Mouse (Mus musculus): Measurements from ENCODE around the gene Fam71a. TPM values are rescaled to one million over a fixed set of nuclear protein-coding genes. Genes with fewer than 3 reads are reported as not detected.

Gene Fam71a
- polyA plus RNA-seq, 1 experiment from 2014 or later = not detected

DNA sequence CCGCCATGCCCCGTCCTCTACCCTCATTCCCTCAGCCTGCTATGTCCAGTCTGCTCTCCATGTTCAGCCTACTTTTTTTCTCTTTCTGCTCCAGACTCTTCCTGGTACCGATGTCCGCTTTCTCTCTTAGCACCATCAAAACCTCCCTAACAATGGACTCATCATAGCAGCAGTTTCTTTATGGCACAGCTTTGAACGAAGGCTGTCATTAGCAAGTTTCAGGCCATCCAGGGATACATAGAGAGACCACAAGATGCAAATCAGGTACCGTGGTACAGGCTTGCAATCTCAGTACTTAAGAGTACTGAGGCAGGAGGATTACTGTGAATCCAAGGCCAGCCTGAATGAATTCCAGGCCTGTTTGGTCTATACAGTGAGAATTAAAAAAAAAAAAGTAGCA is 28.1 kb upstream of the Fam71a start:
- Histone ChIP-seq H3K4me3 (no peak overlapping the region), H3K9ac (no peak overlapping the region), H3K27ac (ENCODE audit: poor library complexity, severe bottlenecking) (no peak overlapping the region), H3K4me2 (no peak overlapping the region), H3K4me1 (replicated peaks) (no peaks in the 10 kb centered on the region), H3K36me3 (no peaks in the 10 kb centered on the region), H3K27me3 (replicated peaks) (peaks cover 23% of the 10 kb centered on the region), H3K9me3 (replicated peaks) (no peaks in the 10 kb centered on the region)
- no peak for ATAC-seq (ENCODE audit: insufficient number of reproducible peaks, low FRiP score)
- 78% methylated on average over 6 of the region's 6 CpGs for WGBS

DNA sequence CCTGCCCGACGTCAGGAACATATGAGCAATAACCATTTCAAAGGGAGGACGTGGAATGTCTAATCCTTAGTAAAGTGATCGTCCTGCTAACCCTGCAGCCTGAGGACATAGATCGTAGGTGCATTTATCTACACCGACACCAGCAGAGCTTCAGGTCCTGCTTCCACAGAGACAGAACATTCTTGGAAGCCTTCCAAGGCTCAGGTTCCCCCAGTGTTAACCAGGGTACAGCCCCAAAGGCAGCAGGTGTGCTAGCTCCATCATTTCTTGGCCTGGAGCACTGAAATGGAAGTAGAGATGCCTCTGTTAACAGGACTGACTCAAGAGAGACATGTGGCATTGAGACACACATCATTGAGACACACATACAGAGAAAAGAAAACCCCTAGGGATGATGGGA is 27.6 kb upstream of the Fam71a start:
- 64% methylated on average over 6 of the region's 6 CpGs for WGBS
- Histone ChIP-seq H3K4me1 (replicated peaks) (no peaks in the 10 kb centered on the region), H3K27me3 (replicated peaks) (peaks cover 23% of the 10 kb centered on the region), H3K4me3 (no peak overlapping the region), H3K4me2 (no peak overlapping the region), H3K27ac (ENCODE audit: poor library complexity, severe bottlenecking) (no peak overlapping the region), H3K9me3 (replicated peaks) (no peaks in the 10 kb centered on the region), H3K9ac (no peak overlapping the region), H3K36me3 (no peaks in the 10 kb centered on the region)
- no peak for ATAC-seq (ENCODE audit: insufficient number of reproducible peaks, low FRiP score)

DNA sequence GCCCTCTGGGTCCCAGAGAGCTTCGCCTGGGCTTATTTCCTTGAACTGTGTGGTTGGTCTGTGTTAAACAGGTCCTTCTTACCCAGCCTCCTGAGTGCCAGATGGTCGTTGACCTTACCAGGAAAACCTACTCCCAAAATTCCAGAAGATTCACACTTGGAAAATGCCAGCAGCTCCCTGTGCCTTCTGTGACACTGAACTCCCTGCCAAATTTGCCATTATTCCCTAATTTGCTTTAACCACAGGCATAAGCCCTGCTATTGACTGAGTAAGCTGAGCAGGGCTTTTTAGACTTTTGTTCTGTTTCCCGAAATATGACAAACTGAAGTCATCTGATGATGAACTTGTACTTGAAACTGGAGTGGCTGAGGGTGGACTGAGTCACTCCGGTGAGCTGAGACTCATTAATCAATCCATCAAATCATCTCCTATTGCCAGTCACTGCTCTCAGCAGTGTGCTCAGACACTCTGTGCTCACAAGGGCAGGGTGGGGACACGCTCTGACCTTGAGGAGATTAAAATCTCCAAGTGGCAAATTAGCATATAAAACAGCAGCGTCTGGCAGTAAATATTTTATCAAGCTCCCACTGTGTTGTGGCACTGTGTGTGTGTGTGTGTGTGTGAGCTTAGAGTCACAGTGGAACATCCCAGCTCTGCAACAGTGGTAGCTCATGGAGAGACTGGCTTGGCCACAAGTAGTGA is 25.2 kb upstream of the Fam71a start:
- Histone ChIP-seq H3K27ac (ENCODE audit: poor library complexity, severe bottlenecking) (no peak overlapping the region), H3K9ac (no peak overlapping the region), H3K36me3 (no peaks in the 10 kb centered on the region), H3K27me3 (replicated peaks) (peaks cover 23% of the 10 kb centered on the region), H3K4me2 (no peak overlapping the region), H3K4me3 (no peak overlapping the region), H3K4me1 (replicated peaks) (peaks cover 21% of the 10 kb centered on the region), H3K9me3 (replicated peaks) (no peaks in the 10 kb centered on the region)
- ATAC-seq (ENCODE audit: insufficient number of reproducible peaks, low FRiP score) = no peak
- WGBS = 43% methylated on average over 6 of the region's 6 CpGs

DNA sequence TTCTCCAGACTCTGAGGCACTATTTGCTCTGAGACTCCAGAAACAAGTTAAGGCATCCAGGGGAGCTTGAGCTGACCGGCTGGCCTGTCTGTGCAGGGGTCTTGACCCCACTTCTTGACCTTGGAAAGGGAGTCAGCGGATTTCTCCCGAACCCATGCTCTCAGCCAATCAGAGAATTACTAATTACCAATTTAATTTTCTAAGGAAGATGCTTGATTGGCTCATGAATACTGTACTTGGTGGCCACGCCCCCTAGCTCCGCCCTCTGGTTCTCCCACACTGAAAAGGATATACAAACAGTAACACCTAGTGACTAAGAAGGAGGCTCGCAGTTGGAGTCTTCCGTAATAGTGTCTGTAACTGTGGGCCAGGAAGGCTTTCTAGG is 21.8 kb upstream of the Fam71a start:
- Histone ChIP-seq H3K27ac (ENCODE audit: poor library complexity, severe bottlenecking) (0 out of 2 replicates have a peak overlapping the region, but pooled peaks have one; percentile 23), H3K36me3 (no peaks in the 10 kb centered on the region), H3K27me3 (replicated peaks) (peaks cover 13% of the 10 kb centered on the region), H3K9ac (no peak overlapping the region), H3K9me3 (replicated peaks) (no peaks in the 10 kb centered on the region), H3K4me3 (peak overlapping the region; percentile 75; the same call in 1 of the 2 replicates), H3K4me2 (peak overlapping the region; percentile 90), H3K4me1 (replicated peaks) (peaks cover 35% of the 10 kb centered on the region)
- WGBS = 6% methylated on average over 7 of the region's 7 CpGs
- no peak for ATAC-seq (ENCODE audit: insufficient number of reproducible peaks, low FRiP score)

DNA sequence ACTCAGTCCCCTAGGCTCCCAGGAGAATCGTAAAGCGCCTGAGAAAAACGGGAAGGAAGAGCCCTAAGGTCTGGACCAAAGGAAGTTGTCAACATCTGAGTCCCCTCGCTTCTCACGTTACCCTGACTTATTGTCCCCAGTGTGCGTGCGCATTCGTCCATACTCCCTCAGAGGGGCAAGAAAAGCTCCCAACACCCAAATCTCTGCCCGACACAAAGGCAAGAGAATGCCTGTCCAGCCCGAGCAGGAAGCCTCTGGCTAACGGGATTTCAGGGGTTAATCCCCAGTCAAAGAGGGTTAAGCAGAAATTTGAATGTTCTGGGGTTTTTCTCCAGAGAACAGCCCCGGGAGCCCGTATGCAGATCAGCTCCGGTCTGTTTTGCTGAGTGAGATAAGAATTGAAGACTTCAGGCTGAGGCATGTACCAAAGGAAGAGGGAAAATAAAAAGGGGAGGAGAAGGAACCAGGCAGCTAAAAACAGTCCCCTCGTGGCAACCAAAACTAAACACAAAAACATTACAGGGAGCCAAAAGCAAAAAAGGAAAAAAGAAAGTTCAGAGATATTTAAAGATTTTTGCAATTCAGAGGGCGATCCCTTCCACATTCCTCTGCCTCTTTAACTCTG is 21.3 kb upstream of the Fam71a start:
- Histone ChIP-seq H3K4me2 (peak overlapping the region; percentile 90), H3K27me3 (replicated peaks) (peaks cover 10% of the 10 kb centered on the region), H3K36me3 (no peaks in the 10 kb centered on the region), H3K27ac (ENCODE audit: poor library complexity, severe bottlenecking) (peak overlapping the region; percentile 45), H3K9ac (peak overlapping the region; percentile 76), H3K4me1 (replicated peaks) (peaks cover 40% of the 10 kb centered on the region), H3K4me3 (peak overlapping the region; percentile 75), H3K9me3 (replicated peaks) (no peaks in the 10 kb centered on the region)
- ATAC-seq (ENCODE audit: insufficient number of reproducible peaks, low FRiP score) = no peak
- WGBS = under 1% methylated on average over 16 of the region's 16 CpGs

DNA sequence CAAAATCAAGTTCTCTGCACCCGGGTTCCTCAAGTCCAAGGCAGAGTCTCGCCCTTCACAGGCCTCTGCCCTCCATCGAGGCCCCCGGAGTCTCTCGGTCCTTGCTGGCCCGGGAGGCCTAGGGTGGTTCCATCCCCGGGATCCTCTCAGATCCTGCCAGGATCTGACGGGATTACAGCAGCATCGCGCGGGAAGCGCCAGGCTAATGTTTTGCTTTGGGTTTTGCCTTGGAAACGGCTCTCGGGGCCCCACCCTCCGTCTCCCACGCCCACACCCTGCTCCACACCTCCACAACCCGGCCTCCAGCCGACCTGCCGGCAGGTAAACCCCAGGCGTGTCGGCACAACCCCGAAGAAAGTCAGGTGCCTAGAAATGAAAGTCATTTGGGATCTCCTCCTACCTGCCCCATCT is 20.2 kb upstream of the Fam71a start:
- H3K27me3 ChIP-seq (replicated peaks) = peaks cover 10% of the 10 kb centered on the region
- ATAC-seq (ENCODE audit: insufficient number of reproducible peaks, low FRiP score) = no peak
- H3K27ac ChIP-seq (ENCODE audit: poor library complexity, severe bottlenecking) = no peak overlapping the region
- peak overlapping the region; percentile 76 for H3K9ac ChIP-seq
- H3K4me3 ChIP-seq = peak overlapping the region; percentile 75
- no peaks in the 10 kb centered on the region for H3K9me3 ChIP-seq (replicated peaks)
- WGBS = 2% methylated on average over 22 of the region's 22 CpGs
- peak overlapping the region; percentile 90 for H3K4me2 ChIP-seq
- H3K4me1 ChIP-seq (replicated peaks) = peaks cover 50% of the 10 kb centered on the region
- no peaks in the 10 kb centered on the region for H3K36me3 ChIP-seq

DNA sequence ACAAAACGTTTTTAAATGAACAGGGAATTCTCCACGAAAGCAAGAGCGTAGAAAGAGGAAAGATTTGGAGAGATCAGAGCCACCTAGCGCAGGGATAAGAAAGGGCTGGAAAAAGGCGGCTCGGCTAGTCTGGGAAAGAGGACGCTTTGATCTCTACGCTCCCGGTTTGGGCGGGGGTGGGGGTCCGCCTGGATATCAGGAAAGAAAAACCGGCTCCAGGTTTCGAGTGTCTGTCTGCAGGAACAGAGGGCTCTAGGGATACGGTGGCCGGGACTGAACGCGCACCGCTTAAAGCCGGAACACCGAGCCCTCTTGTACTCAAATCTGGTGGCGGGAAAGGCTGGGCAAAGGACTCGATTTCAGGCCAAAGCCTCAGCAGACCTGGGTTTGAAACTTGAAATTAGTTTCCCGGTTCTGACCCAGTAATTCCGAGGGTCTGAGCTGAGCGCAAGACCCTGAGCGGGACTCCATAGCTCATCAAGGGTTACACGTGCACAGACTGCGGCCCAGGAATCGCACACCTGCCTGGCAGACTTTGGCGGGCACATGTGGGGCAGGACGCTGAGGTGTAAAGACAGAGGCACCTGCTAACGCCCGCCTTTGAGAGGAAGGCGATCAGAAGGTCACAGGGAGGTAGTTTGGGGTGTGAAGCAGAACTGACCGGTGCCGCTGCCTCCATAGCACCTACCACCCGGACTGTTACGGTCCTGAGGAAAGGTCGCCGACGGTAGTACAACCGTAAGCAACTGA is 19.6 kb upstream of the Fam71a start:
- Histone ChIP-seq H3K27ac (ENCODE audit: poor library complexity, severe bottlenecking) (peak overlapping the region; percentile 72; the same call in 1 of the 2 replicates), H3K36me3 (no peaks in the 10 kb centered on the region), H3K9ac (peak overlapping the region; percentile 76), H3K4me1 (replicated peaks) (peaks cover 56% of the 10 kb centered on the region), H3K4me3 (peak overlapping the region; percentile 75), H3K27me3 (replicated peaks) (peaks cover 10% of the 10 kb centered on the region), H3K4me2 (peak overlapping the region; percentile 90), H3K9me3 (replicated peaks) (no peaks in the 10 kb centered on the region)
- WGBS = 1% methylated on average over 42 of the region's 42 CpGs
- ATAC-seq (ENCODE audit: insufficient number of reproducible peaks, low FRiP score) = no peak

DNA sequence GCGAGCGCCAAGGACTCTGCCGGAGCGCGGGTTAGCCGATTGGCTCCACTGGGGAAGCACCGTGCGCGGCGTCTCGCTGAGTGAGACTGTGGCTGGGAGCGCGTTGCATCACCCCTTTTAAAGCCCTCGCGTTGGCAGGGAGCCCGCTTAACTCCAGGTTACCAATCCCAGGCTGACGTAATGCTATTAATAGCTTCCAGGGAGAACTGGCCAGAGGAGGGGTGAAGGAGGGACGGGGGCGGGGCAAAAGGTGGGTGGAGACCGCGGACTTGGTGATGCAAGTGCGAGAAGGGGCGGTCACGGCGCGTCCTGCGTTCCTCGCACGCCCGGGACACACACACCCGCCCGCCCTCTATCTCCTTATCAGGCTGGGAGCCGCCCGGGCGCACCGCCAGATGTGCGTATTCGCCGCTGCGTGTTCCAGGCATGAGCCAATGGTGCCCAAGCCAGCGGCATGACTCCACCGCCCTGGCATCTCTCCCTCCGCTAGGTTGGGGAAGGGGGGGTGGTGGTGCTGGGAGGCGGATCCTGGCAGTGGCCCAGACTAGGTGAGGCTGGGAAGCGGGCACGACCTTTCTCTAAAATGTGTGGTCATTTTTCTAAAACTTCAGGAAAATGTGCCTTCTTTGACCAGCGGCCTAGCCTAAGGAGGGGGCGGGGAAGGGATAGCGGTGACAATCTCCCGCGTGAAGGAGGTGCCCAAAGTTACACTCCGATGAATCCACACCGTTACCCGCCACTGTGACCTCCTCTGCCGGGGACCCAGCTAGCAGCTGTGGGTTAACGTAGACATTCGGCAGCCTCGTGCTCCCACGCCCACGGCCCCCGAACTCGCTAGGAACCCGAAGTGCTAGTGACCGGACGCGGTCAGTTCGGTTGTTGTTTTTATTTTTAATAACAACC is 18.8 kb upstream of the Fam71a start:
- H3K9ac ChIP-seq = peak overlapping the region; percentile 90
- ATAC-seq (ENCODE audit: insufficient number of reproducible peaks, low FRiP score) = peak; percentile 91
- no peaks in the 10 kb centered on the region for H3K36me3 ChIP-seq
- peak overlapping the region; percentile 90 for H3K27ac ChIP-seq (ENCODE audit: poor library complexity, severe bottlenecking)
- H3K4me1 ChIP-seq (replicated peaks) = peaks cover 64% of the 10 kb centered on the region
- H3K4me3 ChIP-seq = peak overlapping the region; percentile 75
- WGBS = under 1% methylated on average over 67 of the region's 67 CpGs
- H3K9me3 ChIP-seq (replicated peaks) = no peaks in the 10 kb centered on the region
- peak overlapping the region; percentile 90 for H3K4me2 ChIP-seq
- H3K27me3 ChIP-seq (replicated peaks) = peaks cover 7% of the 10 kb centered on the region

DNA sequence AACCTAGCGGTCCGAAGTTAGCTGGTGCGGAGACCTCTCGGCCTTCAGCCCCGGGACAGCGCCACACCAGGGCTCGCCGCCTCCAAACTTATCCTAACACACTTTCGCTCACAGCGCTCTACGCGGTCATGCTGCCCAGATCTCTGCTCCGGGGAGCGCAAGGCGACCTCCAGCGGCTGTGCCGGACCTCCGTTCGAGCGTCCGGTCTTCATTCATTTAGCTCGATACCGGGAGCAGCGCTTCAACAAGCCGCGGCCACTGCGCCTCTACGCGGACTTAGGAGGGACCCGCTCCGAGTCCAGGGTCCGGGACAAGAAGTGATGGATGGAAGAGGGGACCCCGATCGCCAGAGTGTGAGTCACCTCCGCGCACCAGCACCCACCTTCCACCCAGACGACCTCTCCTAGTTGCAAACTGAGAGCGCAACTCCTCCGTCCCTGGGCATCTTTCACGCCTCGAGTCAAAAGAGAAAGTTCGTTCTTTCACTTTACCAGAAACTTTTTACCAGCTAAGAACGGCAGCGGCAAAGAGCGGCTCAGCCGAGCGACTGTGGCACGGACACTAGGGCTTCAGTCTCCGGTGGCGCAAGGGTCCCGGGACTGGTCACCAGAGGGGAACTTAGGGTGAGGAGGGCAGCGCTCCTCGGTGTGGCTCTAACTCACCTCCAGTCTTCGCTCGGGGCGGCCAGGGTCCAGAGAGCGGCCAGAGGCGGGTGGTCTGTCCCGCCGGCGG is 18.0 kb upstream of the Fam71a start:
- peak overlapping the region; percentile 90 for H3K27ac ChIP-seq (ENCODE audit: poor library complexity, severe bottlenecking)
- peaks cover 71% of the 10 kb centered on the region for H3K4me1 ChIP-seq (replicated peaks)
- H3K4me3 ChIP-seq = peak overlapping the region; percentile 75
- peak; percentile 39 for ATAC-seq (ENCODE audit: insufficient number of reproducible peaks, low FRiP score)
- peaks cover 3% of the 10 kb centered on the region; the same call in 1 of the 2 replicates for H3K27me3 ChIP-seq (replicated peaks)
- H3K36me3 ChIP-seq = no peaks in the 10 kb centered on the region
- H3K9ac ChIP-seq = peak overlapping the region; percentile 90
- H3K4me2 ChIP-seq = peak overlapping the region; percentile 90
- under 1% methylated on average over 61 of the region's 61 CpGs for WGBS
- no peaks in the 10 kb centered on the region for H3K9me3 ChIP-seq (replicated peaks)
